Mouse (Mus musculus): ENCODE data around the gene Cdk5rap3. TPM values are rescaled to one million over a fixed set of nuclear protein-coding genes. Genes with fewer than 3 reads are reported as not detected.

Gene Cdk5rap3
- 37.8 and 45.8 TPM in 2 replicates for polyA plus RNA-seq (2012; rRNA removed)

- peak; percentile 98 to 99 for DNase-seq (ENCODE audit: extremely low spot score in 1 of 2, low spot score in 1 of 2)
Observed at GRCm38 (mm10) chr11:96916044-96916884, at the start of gene Cdk5rap3. Gene Cdk5rap3 (minus strand): TSS chr11:96916496.

DNA sequence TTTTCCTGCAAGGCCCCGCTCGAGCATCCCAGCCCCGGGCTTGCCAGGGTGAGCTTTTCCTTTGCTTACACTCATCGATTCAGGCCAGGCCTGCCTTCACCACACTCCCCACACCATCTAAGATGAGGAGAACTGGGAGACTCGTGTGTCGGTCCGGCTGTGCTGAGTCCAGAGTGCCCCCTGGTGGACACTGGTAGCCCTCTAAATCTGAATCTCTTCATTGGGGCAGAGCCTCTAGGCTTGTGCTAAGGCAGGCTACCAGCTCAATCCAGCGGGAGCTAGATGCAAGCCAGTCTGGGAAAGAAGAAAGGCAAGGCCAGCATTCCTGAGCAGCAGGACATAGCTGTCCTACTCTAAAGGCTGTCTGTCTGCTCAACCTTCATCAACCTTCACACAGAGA, 47.3 kb upstream of the Cdk5rap3 start:
- DNase-seq (ENCODE audit: extremely low spot score in 1 of 2, low spot score in 1 of 2), result peak; percentile 77 to 94

DNA sequence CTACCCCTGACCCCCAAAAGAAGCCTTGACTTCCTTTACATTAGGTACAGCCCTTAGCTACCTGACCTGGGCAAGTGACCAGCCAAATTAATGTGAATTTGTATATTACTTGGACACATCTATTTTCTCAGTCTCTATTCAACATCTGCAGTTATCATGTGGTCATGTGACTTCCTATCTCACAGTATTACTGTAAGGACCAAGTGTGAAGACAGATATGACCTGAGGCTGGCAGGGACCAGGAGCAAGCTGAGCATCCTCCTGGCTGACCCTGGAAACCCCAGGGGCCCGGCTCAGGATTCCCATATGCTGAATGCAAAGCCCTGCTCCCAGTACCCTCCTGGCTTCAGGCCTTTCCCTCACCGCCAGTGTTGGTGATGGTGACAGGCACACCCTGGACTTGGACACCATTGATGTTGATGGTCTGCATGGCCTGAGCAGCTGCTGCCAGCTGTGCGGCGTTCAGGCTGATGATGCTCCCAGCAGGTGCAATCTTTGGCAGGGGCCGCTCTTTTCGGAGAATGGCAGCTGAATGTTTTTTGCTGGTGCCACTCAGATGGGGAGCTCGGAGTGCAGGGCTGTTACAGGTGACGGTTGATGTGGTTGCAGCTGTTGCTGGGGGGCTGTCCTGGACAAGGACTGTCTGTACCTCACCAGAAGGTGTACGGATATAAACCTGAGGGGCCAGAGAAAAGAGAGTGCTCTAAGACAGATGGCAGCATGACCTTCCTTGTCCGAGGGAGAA, 40.9 kb upstream of the Cdk5rap3 start:
- no peak for DNase-seq (ENCODE audit: extremely low spot score in 1 of 2, low spot score in 1 of 2)

- DNase-seq (ENCODE audit: extremely low spot score in 1 of 2, low spot score in 1 of 2), result no peak
Observed at GRCm38 (mm10) chr11:96956009-96956724, 39.9 kb upstream of the Cdk5rap3 start.

DNA sequence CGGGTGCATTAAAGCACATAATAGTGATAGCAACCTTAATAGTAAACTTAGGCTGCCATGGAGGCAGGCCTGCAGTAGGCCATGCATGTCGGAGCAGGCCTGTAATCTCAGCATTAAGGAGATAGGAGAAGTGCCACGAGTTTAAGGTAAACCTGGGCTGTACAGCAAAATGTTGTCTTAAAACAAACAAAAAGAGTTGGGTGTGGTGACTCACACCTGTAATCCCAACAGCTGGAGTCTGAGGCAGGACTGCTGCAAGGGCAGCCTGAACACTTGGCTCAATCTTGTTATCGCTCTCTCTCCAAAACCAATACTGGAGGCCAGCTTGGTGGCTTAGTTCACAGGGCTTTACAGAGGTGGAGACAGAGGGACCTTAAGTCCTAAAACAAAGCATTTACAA, 38.8 kb upstream of the Cdk5rap3 start:
- no peak for DNase-seq (ENCODE audit: extremely low spot score in 1 of 2, low spot score in 1 of 2)

DNA sequence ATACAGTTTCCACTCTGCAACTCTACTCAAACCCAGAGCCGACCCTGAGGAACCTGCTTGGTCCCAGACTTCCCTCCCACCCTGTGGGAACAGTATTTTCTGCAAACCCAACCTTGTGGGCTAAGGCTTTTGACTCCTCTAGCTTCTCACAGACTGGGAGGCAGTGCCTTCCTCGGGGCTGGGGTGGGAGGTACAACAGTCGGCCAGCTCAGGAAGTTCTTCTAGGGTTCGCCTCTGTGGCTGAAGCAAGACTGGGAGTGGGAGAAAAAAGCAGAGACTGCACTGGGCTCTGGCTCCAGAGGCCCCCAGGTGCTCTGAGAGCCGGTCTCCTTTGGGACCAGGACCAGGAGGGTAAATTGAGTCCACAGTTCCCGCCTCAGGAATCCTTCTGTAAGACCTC, 36.6 kb upstream of the Cdk5rap3 start:
- DNase-seq (ENCODE audit: extremely low spot score in 1 of 2, low spot score in 1 of 2), result no peak

DNA sequence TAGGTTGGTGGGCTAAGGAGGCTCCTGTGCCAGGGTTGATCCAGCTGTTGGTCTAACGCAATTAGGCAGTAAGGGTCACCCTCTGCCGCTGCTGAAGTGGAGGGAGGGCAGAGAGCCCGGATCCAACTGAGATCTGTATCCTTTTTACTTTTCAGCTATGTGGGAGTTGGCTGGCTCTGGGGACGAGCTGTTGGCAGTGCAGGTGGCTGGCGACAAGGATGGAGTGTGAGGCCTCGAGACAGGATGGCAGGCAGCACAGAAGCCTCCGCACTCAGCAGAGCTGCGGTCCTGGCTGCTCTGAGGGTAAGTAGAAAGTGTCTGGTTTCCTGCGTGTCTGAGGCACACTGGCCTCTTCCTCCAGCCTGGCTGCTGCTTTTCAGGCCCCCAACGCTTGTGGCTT, 36.1 kb upstream of the Cdk5rap3 start:
- peak in 1 of 2 experiments; percentile 42 for DNase-seq (ENCODE audit: extremely low spot score in 1 of 2, low spot score in 1 of 2)

GRCm38 (mm10) chr11:96950767-96951166, 34.5 kb upstream of the Cdk5rap3 start:
- DNase-seq (ENCODE audit: extremely low spot score in 1 of 2, low spot score in 1 of 2), result no peak

DNA sequence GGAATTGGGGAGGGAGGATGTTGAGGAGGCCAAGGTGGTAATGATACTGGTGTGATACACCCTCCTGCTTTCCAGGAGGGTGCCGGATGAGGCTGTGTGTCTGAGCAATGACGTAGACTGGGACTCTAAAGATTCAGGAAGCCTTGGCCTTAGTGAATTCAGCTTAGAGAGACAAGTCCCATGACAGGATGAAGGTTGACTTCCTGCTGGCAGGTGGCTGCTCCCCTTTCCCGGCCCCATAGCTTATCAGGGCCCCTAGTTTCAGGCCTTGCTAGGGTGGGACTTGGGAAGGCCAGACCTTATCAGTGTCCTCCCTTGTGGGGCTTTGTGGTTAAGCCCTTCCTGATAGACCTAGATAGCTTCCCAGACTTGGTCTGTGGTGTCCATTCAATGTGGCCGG, 31.6 kb upstream of the Cdk5rap3 start:
- DNase-seq (ENCODE audit: extremely low spot score in 1 of 2, low spot score in 1 of 2), result no peak

- DNase-seq (ENCODE audit: extremely low spot score in 1 of 2, low spot score in 1 of 2), result no peak
Observed at GRCm38 (mm10) chr11:96946498-96946897, 30.2 kb upstream of the Cdk5rap3 start.

DNA sequence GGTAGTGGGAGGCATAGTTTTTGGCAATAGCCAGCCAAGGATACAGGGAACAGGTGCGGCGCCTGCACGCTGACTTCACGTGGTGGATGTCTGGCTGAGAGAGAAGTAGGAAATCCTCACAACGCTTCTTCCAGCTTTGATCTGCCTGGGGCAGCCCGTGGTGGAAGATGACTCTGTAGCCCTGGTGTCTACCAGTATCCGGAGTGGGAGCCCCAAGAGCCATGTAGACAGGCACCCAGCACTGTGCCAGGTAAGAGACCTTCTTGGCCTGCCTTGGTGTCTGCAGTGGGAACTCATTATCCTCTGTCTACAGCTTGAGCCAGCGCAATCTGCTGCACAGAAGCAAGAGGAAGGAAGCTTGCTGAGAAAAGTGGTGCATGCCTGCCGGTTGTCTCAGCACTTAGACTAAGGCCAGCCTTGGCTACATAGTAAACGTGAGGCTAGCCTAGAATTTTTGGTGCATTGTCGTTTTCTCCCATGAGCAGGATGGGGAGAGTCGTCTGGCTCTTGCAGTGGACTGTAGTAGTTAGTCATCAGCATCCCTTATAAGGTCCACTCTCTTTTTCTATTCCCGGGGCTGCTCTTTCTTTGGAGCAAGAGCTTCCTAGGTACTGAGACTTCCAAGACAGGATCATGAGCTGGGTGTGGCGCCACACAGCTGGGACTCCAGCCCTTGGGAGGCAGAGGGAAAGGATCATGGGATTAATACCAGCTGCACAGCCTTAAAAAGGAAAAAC, 28.7 kb upstream of the Cdk5rap3 start:
- DNase-seq (ENCODE audit: extremely low spot score in 1 of 2, low spot score in 1 of 2), result no peak

DNA sequence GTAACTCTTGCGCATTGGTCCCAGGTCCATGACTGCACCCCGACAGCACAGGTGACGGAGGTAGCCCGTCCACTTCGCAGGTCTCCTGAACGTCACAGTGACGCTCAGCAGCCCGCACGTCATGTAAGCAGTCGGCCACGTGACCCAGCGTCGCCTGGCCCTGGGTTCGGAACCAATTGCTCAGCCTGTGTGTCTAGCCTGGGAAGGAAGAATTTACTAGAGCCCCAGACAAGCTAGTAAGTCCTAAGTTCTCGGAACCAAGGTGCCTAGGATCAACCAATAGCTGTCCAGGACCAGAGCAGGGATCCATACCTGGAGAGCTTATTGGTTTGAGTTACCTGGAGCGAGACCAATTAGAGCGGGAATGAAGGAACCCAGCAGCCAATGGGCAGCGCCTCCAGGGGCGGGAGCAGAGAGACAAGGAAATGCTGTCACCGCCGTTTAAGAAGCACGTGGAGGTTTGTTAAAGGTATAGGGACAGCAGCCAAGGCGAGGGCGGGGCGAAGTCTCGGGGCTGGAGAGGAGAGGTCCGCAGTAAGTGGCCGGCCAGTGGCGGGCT, 27.5 kb upstream of the Cdk5rap3 start, which contains the start of gene Pnpo:
Gene Pnpo, minus strand, starts transcription at position 241 of the 559 bp plus-strand sequence.
- peak; percentile 95 to 96 for DNase-seq (ENCODE audit: extremely low spot score in 1 of 2, low spot score in 1 of 2)

GRCm38 (mm10) chr11:96941989-96942590, 25.8 kb upstream of the Cdk5rap3 start:
- DNase-seq (ENCODE audit: extremely low spot score in 1 of 2, low spot score in 1 of 2), result no peak

DNA sequence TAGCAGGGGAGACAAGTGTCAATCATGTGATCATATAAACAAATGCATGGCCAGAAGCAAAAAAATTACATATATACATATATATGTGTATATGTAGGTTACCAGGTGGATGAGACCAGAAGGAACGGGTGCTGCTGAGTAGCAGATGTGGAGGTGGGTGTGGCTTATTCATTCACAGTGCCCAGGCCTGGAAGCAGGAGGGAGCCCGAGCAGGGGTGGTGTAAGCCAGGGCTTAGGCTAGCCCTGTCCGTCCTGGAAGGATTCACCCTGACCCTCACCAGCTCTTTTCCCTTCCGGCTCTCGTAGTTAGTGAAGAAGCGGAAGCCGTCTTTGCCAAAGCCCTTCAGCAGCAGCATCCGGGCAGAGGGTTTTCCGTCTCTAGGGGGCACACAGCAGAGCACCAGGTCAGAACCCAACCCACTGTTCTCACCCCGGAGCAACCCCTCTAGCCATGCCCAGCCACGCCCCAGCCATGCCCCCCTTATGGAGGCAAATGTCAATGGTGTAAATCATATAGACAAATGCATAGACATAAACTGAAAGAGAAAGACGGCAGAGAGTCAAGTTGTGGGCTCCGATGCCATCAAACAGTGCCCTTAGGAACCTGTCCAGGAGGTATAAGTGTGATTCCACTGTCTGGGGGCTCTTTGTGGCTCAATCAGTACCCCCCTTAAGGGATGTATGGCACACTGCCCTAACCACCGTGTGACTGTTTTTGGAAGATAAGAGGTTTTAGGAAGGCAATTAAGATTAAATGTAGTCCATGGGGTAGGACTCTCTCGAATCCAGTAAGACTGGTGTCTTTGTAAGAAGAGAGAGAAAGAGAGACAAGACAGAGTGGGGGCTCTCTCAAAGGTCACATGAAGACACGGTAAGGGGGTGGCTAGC, 24.5 kb upstream of the Cdk5rap3 start:
- DNase-seq (ENCODE audit: extremely low spot score in 1 of 2, low spot score in 1 of 2), result no peak

GRCm38 (mm10) chr11:96938426-96938800, 22.1 kb upstream of the Cdk5rap3 start:
- DNase-seq (ENCODE audit: extremely low spot score in 1 of 2, low spot score in 1 of 2), result no peak

GRCm38 (mm10) chr11:96937549-96938425, 21.5 kb upstream of the Cdk5rap3 start:
- DNase-seq (ENCODE audit: extremely low spot score in 1 of 2, low spot score in 1 of 2), result no peak

DNA sequence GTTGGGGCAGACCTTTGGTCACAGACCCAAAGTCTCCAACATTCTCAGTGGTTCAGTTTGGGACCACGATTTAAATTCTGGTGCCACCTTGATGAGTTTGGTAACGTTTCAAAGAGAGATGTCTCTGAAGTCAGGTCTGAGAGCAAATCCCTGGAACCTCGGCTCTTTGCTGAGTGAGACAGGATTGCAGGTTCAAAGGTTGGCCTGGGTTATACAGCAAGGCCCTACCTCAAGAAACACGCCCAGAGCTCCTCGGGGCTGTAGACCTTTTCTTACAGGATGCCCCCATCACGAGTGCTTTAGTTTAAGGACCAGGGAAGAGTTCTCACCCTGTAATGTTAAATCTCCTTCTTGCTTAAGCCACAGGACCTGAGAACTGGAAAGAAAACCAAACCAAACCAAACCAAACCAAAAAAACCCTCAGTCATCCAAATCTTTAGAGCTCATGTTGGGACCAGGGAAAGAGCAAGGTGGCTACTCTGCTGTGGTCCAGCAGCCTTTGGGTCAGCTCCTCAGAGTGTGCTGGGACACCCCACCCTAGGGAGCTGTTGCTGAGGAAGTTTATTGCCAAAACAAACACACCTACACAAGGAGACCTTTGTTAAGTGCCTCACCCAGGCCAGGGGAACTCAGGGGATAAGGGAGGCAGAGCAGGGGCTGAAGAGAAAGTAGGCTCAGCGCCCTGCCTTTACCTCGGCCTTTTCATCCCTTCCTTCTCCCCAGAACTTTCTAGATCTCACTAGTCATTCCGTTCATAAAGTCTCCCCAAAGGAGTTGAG, 19.8 kb upstream of the Cdk5rap3 start:
- DNase-seq (ENCODE audit: extremely low spot score in 1 of 2, low spot score in 1 of 2), result no peak

Measured in frontal cortex, adult 2 months (tissue).